Mouse (Mus musculus) left cerebral cortex, postnatal 10 days (tissue): ENCODE measurements around the gene Ric8b. TPM values are rescaled to one million over a fixed set of nuclear protein-coding genes. Genes with fewer than 3 reads are reported as not detected.
A peak's percentile ranks its signal among the peaks of the same experiment; 100 is the strongest.

Experiments
- DNase-seq, 2 experiments: peaks; one replicate each; pipeline ENCODE4 v3.0.0; 2021 to 2022; ENCODE audit warnings: low spot score in 2 of 2, mixed read lengths in 1 of 2; ENCODE audit errors: extremely low spot score in 1 of 2
- intact Hi-C: fragments of 180-260 bp; cut with DNase I; formaldehyde crosslinking; loops from one replicate; pipeline ENCODE4 v1.15.1; 2025
- total RNA-seq, 2 experiments: library from RNA; stranded (reverse); gene quantifications; 2 replicates each; pipeline ENCODE4 v1.2.3; 2021

Gene Ric8b
- total RNA-seq, 2 experiments from 2014 or later = 41.5 to 44.7 TPM

DNA sequence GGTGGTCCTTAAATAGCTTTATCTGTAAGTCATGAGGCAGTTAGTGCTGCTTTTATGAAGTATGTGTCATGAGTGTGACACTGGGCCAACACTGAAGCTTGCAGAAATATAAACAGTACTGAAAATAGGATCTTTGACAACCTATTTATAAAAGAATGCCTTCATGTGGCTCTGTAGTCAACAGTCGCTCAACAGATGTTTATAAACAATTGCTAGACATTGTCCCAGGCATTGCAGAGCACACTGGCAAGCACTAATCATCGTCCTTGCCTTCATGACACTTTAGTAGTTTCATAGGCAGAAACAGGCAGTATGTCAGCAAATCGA, 32.2 kb downstream of the Ric8b start:
- no peak for DNase-seq
- intact Hi-C loops = no loop called here

DNA sequence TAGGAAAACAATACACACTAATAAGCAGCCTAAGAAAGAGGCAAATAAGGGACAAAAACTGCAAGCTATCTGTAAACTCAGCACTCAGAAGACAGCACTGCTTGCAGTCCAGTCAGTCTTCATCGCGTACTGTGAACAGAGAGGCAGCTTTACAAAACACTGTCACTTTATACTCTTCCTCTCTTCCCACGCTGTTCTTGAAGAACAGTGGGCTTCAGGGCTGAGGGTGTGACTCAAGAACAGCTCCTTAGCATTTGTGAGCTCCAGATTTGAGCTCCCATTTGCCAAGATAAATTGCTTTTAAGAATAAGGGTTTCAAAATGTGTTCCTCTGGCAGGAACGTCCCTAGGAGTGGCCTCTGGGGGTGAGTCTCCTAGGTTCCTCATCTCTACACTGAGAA, 33.0 kb downstream of the Ric8b start:
- intact Hi-C loops = no loop called here

DNA sequence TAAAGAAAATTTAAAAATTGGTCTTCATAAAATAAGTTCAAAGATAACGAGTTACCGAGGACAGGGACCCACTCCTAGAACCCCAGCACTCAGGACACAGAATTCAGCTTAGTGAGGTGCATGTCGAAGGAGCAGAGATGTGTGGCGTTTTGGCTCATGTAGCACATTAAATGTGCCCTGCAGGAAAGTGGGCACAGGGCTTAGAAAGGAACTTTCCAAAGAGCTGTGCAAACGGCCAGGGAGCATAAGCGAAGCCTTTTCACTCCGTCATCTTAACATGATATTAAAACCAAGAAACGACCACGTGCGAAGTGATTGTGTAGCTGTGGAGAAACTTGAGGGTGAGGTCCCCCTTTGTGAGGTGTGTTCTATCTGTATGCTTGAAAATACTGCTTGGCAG, 36.8 kb downstream of the Ric8b start:
- DNase-seq = no peak
- intact Hi-C loops = no loop called here

More for the DNA sequence above, 33.0 kb downstream of the Ric8b start:
- DNase-seq = no peak

DNA sequence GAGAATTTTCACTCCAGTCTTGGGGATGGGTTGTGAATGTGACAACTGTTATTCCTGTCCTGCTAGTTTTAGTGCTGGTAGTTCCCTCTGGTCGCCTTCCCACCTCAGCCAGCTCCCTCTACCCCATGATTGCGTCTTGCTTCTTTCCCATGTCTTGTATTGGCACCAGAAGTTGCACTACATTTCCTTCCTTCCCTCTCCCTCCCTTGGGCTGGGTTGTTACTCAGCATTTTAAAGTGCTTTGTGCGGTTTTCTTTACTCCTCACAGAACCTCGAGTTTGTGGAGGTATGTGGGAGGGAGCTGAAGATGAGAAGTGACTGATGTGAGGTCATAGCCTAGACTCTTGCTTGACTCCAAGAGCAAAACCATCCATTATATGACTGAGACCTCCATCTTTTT, 38.8 kb downstream of the Ric8b start:
- intact Hi-C loops = no loop called here
- DNase-seq = no peak

DNA sequence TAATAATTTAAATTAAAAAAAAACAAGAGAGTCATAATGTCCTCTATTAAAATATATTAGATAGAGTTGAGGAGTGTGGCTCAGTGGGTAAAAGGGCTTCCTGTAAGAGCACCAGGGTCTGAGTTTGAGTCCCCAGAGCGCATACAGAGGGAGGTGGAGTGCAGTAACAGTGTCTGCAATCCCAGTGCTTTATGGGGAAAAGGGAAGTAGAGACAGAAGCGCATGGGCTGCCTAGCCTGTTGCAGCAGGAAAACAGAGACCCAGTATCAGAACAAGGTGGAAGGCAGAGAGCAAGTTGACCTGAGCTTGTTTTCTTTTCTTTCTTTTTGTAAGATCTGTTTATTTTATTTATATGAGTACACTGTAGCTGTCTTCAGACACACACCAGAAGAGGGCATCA, 41.2 kb downstream of the Ric8b start:
- no peak for DNase-seq
- intact Hi-C loops = no loop called here

DNA sequence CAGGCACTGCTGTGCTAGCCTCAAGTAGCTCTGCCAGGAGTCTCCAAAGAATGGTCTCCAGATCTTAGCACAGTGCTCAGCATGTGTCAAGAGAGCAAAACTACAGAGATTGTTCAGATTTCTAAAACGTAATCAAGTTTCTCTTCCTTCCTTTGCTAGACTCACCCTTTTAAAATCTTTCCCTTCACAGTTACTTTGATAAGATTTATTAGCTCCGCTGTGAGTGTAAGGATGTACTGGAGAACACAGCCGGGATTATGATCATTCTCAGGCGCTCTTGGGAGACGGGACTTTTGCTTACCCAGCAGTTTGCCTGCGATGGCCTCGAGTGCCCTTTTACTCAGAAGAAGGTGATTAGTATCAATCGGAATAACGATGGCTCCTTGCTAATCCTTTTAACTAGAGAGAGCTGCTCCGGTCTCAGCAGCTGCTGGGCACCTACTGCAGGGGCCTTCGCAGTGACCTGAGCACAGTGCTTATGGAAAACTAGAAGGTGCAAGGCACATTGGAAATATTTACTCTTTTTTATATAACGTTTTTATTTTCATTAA, 43.0 kb downstream of the Ric8b start:
- intact Hi-C loops = no loop called here

DNA sequence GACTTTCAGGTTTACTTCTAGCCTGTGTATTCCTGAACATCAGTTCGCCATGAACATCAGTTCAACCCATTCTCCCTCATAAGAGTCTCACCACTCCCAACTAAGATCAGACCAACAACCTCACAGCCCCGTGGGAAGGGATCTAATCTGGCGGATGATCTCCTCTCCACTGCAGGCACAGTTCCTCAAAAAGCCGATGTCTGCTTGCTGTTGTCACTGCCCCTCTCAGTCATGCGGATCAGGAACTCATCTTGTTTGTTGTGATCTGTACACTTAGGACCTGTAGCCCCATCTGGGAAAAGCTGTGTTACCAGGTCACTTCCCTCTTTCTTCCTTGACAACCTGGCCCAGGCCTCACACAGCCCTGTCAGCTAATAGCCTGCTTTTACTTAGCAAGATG, 45.7 kb downstream of the Ric8b start:
- no peak for DNase-seq
- intact Hi-C loops = no loop called here

More for the DNA sequence above, 43.0 kb downstream of the Ric8b start:
- no peak for DNase-seq

DNA sequence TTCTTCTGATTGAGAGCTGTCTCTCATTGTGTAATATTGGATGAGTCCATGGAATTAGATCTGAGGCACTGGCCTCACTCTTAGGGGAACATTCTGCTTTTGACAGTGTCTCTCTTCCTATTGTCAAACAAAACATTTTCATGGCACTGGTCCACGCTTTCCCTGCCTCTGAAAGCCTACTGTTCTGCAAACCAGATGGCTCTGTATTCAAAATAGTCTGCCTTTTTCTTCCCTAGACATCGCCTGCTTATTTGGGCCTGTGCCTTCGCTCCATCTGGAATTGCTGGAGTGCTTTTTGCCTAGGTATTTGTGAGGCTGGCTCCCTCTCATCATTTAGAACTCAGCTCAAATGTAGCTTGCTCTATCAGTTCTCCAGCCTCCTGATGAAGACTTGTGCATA, 46.3 kb downstream of the Ric8b start:
- peak; percentile 55 to 80 for DNase-seq
- intact Hi-C loops = no loop called here

DNA sequence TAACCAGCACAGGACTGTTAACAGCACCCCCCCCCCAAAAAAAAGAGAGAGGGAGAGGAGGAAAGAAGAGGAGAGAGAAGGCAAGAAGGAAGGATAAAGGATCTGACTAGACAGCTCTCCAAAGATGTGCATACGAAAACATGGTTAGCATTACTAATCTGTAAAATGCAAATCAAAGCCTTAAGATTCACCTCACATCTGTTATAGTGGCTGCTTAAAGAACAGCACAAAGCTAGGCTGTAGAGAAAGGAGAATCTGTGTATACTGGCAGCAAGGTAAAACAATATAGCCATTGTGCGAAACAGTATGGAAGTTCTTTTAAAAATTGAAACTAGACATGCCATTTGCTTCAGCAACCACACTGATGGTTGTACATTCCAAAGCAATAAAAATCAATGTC, 49.1 kb downstream of the Ric8b start:
- intact Hi-C loops = no loop called here

DNA sequence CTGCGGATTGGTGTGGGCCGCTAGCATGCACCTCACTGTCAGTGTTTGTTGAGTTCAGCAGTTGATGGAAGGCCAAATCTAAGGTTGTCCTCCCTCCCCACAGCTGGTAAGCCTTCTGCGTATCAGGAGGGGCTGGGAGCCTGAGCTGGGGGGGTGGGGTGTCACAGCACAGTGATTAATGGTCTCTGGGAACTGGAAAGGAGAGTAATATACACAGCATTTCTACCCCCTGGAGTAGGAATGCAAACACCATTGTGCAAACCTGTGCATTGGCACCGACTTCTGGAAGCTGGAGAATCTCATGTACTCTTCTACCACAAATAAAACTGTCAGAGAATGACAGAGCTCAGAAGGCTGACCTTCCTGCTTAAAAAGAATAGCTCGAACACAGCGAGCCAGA, 50.2 kb downstream of the Ric8b start:
- no peak for DNase-seq
- intact Hi-C loops = no loop called here

More for the DNA sequence above, 49.1 kb downstream of the Ric8b start:
- DNase-seq = no peak

DNA sequence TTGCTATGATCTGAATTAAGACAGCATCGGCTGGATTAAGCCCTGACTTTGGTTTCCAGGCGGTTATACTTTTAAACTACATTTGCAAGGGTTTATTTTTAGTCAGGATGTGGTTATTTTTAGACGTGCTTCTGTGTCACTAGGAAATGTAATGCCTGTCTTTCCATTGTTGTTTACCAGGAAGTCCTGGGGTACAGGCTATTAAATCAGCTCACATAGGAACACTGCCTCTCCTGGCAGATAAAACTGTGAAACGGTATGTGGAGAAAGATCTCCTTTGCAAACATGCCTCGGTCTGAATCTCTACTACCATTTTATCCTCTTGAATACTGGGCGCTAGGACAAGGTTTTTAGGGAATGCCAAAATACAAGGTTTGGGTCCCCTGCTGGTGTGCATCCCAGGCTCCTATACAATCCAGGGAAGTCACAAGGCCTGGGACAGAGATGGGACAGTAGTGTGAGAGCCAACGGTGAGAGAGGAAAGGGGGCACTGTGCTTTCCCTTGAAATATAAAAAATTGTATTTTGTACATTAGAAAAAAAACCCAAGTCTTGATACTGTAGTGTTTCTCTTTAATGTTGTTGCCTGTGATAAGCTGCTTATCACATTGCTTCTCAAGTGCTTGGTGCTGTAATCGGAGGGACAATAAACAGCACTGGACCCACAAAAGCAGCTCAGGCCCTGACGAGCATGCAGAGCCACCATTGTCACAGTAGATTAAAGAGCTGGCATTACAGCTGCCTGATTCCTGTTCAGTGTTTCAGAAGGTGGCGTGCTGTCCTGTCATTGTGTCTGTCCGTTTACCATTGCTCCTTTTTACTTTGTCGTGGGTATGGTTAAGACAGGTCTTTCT, 51.7 kb downstream of the Ric8b start:
- intact Hi-C loops = no loop called here
- no peak for DNase-seq

DNA sequence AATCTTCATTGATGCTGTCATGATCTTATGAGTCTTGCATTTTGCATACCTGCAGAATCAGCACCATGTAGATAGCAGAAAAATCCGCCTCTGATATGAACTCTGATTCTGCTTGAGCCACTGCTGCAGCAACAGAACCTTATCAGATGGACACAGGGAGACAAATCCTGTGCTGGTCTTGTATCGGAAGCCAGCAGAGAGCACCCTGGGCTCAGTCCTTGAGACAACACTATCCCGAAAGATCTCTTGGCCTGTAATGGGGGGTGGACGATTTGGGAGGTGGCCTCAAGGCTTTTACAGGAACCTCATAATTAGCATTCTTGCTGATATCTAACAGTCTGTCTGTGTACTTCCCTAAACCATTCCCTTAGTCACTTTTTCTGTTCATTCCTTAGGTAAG, 57.8 kb downstream of the Ric8b start:
- intact Hi-C loops = no loop called here
- no peak for DNase-seq

DNA sequence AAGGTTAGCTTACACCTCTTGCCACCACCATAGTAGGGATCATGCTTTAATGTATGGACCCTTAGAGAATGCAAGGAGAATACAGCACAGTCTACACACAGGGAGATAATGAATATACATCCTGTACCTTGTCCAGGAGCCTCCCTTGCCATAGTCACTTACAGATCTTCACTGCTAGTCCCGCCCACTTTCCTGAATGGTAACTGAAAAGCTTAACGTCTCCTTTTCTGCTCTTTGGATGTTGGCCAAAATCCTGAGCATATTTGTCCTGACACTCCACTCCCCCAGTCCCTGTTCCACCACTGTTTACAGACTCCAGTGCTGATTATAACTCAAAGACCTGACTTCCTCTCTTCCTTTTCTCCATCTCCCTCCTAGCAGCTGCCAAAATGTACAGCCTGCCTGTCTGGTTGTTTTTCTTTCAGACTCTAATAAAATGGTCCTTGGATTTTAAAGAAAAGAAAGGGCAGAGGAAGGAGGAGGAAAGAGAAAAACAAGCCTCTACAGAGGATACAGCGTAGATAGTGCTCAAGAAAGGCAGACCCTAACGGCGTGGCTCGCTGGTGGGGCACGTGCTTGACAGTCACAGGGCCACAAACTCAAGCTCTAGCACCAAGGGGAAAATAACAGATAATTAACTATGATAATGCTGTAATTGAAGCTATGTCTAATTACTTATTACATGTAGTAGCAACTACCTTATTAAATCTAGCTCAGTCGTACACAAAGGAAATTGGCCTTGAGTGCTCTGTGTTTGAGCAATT, 59.4 kb downstream of the Ric8b start:
- DNase-seq = no peak
- intact Hi-C loops = no loop called here

DNA sequence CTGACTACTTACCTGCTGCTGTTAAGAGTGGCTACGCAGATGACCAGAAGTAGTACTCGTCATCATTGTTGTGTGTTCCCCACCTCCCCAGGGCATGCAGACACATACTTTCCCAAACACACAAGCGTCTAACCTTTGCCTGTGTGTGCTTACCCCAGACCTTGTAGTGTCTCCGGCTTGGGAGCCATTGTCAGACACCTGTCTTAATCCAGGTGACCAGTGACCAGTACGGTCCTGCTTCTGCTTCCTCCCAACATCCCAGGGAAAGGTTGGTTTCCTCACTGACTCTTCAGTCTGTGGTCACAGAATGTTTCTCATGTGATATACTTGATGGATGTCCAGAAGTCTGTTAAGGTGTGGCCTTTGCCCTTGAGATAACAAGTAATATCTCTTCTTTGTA, 62.9 kb downstream of the Ric8b start:
- intact Hi-C loops = no loop called here
- DNase-seq = no peak

DNA sequence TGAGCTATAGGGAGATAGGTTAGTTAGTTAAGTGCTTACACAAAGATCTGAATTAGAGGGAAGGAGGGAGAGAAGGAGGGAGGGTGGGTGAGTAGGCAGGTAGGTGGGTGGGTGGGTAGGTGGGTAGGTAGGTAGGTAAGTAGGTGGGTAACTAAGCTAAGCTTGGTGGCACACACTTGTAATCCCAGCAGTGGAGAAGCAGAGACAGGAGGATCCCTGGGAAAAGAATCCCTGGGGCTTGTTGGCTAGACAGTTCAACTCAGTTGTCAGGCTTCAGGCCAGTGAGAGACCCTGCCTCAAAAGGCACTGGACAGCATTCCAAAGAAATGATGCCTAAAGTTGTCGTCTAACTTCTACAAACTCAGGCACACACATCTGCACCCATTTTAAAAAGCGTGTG, 64.0 kb downstream of the Ric8b start:
- intact Hi-C loops = no loop called here
- DNase-seq = no peak

DNA sequence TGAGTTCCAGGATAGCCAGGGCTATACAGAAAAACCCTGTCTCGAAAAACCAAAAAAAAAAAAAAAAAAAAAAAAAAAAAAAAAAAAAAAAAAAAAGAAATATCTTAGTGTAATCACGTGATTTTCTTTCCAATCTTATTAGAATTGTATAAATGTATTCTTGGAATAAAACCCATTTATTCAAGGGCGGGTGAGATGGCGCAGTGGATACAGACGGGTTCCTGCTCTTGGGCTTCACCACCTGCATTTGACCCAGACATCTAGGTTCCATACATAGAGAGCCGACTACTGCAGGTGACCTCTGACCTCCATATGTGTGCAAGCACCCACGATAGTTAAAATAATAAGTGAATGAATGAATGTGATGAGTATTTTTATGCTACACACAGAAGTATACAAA, 65.3 kb downstream of the Ric8b start:
- intact Hi-C loops = no loop called here

DNA sequence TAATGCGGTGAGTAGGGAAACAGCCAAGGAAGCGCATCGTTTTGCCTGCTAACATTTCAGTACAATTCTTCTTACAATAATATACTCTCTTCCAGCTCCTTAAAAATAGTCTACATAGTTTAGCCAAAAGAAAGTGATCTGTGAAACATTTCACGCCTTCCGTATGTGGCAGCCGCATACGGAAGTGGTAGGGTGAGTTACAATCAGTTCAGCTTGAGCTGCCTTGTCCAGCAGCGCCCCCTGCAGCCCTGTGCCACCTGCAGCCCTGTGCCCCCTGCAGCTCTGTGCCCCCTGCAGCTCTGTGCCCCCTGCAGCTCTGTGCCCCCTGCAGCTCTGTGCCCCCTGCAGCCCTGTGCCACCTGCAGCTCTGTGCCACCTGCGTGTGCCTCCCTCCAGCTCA, 68.5 kb downstream of the Ric8b start:
- peak; percentile 33 to 81 for DNase-seq
- intact Hi-C loops = no loop called here

More for the DNA sequence above, 65.3 kb downstream of the Ric8b start:
- DNase-seq = no peak

DNA sequence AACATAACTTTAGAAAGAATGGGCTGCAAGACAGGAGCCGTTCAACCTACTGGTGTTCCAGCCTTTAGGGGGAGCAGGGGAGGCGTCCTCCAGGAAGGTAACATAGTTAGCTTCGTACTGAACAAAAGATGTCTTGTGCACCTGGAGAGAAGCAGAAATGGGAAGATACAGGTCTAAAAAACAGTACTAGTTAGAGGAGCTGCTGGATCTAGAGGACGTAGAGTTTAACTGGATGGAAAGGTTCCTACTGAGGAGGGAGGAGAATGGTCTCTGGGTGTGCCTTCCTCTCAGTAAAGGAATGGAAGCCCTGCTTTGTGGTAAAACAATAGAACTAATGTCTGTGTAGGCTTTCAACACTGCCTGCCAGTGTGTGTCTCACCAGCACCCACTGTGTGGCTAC, 70.2 kb downstream of the Ric8b start:
- no peak for DNase-seq
- intact Hi-C loops = no loop called here

DNA sequence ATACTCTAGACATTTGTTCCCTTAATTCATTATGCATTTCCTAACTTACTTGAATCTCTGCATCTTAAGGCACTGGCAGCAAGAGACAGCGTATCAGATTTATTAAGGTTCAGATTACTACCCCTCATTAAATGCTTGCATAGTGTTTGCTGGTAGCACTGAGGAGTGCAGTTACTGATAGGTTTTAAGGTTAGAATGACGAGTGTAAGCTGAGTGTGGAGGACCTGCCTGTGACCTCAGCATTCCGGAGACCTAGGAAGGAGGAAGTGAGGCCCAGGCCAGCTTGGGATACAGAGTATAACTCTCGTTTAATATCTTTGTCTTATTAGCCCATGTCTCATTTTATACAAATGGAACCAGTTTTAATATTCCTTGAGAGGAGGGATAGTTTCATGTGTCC, 71.2 kb downstream of the Ric8b start:
- intact Hi-C loops = no loop called here
- DNase-seq = no peak

DNA sequence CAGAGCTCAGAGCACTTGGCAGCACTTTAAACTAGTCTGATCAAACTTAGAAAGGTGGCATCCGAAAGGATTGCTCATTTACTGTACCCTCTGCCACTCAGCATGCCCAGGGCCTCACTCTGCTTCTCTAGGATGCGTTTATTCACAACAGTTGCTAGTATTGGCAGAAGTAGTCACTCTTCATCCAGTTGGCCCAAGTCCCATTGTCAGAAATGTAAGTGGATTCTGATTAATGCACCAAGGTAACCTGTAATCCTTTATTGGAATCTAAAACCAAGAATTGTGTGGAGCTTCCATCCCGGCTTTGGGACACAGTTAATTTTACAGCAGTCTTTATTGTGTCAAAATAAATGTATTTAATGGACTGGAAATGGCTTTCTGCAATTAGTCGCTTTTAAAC, 76.9 kb downstream of the Ric8b start:
- no peak for DNase-seq
- intact Hi-C loops = no loop called here
